Mouse (Mus musculus) cerebellum, adult 9-10 months (tissue): ENCODE data around the gene Immp2l.
A peak's percentile ranks its signal among the peaks of the same experiment; 100 is the strongest.

Experiments used
- DNase-seq: peaks from one replicate; pipeline ENCODE4 v3.0.0; 2022

Gene Immp2l

DNA sequence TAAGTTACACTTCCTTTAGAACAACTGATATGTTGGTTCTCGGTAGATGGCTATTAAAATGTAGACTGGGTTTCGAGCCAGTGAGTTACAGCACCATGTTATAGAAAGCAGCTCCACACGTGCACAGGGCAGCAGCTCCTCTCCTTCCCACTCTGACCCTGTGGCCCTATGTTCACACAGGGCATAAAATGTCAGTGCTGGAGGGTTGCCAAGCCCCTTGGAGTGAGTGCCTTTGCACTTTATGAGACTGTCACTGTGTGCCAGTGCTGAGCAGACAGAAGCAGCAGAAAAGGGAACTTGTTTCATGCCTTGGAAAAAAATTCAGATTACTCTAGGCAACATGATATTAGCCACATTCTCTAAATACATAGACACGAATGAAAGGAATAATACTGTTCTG is 414.6 kb downstream of the Immp2l start:
- peak; percentile 31 for DNase-seq

GRCm38 (mm10) chr12:41468374-41468991 is 444.6 kb downstream of the Immp2l start:
- DNase-seq: no peak

GRCm38 (mm10) chr12:41469096-41469801 is 445.4 kb downstream of the Immp2l start:
- no peak for DNase-seq

DNA sequence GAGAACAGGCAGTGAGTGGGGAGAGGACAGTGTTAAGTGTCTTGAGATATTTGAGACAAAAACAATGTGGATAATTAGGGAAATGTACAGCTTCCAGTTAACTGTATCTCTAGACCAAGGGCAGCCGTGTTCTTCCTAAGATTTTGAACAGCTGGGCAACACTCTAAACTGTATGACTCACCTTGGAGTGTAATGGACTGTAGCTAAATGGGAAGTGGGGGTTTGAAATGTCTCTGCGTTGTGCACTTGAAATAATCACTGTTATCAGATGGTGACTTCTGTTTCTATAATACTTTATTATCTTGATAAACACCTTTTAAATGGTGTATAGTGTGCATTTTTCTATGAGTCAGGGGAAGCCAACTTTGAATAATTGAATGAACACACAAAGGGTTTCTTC is 457.6 kb downstream of the Immp2l start:
- DNase-seq: no peak

GRCm38 (mm10) chr12:41483091-41483592 is 459.3 kb downstream of the Immp2l start:
- peak; percentile 39 for DNase-seq

DNA sequence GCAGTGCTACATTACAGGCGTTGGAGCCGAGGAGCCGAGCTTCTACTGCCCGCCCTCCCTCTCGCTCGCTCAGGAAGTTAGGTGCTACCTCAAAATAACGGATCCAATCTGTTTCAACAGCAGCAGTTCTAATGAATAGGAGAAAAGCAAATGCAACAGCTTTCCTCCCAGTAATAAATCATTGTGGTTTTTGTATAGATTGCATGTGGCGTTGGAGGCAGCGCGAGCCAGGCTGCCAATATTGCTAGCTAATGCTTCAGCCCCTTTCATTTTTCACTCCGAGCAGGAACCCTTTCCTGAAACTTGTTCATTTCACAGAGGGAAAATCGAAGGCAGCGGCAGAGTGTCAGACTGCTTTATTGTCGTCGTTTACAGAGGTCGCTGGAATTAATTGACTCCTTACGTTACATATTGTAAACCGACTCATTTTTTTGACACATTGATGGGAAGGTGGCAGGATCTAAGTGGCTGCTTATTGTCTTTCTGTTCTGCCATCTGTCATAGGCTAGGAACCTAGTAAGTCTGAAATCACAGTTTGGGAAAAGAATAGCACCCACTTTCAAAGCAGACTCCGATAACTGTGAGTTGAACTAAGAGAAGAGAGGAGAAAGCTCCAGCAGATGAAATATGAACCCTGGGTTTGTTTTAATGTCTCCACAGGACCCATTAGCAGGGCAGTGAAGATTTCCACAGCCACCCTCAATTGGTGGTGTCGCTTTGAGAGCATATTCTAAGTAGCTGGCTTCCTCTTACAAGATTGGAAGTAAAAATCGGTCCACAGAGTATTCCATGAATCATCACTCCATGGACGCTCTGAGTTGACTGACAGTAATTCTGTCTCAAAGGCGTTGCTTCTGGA is 459.9 kb downstream of the Immp2l start:
- peak; percentile 44 for DNase-seq

- DNase-seq: peak; percentile 53
Measured at GRCm38 (mm10) chr12:41484689-41485511, 461.0 kb downstream of the Immp2l start.

DNA sequence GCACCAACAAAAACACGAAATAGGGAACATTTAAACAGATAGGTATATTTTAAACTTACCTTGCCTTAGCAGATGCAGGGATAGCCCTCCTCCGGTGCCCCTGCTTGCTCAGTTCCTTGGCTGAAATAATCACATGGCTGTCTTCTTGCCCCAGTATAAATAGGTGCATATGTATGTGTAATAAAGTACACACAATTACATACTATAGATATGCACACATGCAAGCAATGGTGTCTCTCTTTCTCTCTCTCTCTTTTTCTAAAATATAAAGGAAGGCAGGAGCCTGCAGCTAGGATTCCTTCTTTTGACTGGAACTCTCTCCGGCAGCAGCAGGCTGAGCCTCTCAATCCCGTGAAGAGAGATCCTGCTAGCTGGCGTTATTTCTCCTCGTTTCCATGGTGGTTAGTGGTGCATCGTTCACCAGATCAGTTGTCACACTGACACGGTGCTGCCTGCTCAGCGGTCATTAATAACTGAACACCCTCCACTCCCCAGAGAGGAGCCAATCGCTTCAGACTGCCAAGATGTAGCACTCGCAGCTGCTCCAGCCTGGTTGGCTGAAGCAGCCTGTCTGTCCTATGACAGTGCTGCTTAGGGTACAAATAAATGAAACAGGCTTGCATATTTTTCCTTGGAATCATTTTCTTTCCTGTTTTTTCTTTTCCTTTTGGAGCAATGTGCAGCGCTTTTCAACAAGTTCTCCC is 461.8 kb downstream of the Immp2l start:
- DNase-seq: peak; percentile 83

GRCm38 (mm10) chr12:41486331-41486730 is 462.4 kb downstream of the Immp2l start, which contains the start of gene Lrrn3:
Lrrn3 (minus strand) TSS chr12:41486431.
- DNase-seq: no peak

DNA sequence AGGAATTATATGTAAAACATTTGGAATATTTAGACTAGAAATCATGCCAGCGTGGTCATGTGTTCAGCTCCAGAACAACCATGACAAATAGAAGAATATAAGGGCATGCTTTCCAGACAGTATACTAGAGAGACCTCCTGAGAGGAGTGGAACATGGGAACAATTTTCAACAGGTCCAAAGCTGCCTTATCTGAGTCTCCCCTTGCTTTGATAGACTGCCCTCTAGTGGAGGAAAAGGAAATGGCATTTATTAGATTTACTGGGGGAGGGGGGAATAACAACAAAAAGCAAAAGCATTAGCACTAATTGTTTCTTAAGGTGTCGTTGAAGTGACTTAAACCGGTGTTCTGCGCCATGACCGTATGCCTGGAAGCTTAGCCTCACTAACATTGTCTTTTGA is 463.1 kb downstream of the Immp2l start:
- DNase-seq: peak; percentile 88

GRCm38 (mm10) chr12:41494620-41495019 is 470.7 kb downstream of the Immp2l start:
- DNase-seq: no peak

DNA sequence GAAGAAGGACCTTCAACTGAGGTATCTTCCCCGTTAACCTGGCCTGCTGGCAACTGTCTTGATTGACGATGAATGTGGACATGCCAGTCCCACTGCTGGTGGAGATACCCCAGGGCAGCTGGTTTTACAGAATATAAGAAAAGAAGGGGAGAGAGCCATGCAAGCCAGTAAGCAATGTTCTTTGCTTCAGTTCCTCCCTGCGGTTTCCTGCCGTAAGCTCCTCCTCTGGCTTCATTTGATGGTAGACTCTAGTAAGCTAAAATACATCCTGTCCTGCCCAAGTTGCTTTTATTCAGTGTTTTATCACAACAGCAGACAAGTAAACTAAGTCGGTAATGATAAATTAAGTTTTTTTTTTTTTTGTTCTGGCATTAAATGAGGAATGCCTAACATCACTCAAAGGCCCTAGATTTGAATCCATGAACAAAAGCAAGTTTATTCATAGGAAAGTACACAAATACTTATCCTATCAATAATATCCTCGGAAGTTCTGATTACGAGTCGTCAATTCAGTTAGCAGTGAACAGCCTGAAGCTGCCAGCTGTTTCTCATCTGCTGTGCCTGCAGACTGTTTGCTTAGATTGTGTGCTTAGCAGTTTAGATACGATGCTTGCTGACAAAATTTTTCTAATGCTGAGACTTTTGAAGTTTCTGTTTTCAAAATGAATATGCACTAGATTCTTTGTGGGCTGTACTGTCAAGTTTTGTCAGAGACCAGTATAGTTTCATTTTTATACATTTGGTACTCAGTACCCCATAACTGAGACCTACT is 476.3 kb downstream of the Immp2l start:
- no peak for DNase-seq

DNA sequence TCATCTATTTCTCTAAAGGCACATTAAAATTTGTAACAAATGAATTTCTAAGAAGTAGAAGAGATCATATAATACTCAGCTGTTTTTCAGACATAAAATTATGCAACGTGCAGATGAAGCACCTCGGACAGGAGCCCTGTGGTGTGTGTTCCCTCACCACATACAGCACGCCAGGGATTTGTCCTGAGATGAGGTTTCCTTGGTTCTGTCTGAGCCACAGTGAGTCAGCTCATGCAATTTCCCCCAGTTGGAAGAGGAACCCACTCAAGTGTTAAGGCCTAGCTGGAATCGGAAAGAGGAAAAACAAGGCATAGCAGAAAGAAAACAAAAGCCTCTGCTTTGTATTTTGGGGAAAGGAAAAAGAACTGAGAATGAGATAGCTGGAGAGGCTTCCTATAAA is 484.7 kb downstream of the Immp2l start:
- no peak for DNase-seq

GRCm38 (mm10) chr12:41510588-41510987 is 486.7 kb downstream of the Immp2l start:
- no peak for DNase-seq

- DNase-seq: no peak
Measured at GRCm38 (mm10) chr12:41518897-41519296, 495.0 kb downstream of the Immp2l start.

GRCm38 (mm10) chr12:41520326-41520725 is 496.4 kb downstream of the Immp2l start:
- no peak for DNase-seq

- no peak for DNase-seq
Measured at GRCm38 (mm10) chr12:41521671-41522070, 497.8 kb downstream of the Immp2l start.

GRCm38 (mm10) chr12:41526688-41527087 is 502.8 kb downstream of the Immp2l start:
- no peak for DNase-seq

DNA sequence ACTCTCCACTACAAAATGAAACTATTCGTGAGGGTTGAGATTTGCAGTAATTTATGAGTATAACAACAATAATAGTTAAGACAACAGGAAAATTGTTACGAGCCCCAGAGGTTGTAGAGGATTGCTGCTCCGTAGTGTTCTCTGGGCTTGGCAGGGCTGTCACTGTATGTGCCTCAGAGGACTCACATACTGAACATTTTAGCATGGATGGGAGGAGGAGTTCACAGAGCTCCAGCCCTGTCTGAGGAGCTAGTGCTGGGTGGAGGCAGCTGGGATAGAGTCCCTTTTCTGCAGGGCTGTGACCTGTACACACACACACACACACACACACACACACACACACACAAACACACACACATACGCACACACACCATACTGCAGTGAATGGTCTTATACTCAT is 504.5 kb downstream of the Immp2l start:
- no peak for DNase-seq

DNA sequence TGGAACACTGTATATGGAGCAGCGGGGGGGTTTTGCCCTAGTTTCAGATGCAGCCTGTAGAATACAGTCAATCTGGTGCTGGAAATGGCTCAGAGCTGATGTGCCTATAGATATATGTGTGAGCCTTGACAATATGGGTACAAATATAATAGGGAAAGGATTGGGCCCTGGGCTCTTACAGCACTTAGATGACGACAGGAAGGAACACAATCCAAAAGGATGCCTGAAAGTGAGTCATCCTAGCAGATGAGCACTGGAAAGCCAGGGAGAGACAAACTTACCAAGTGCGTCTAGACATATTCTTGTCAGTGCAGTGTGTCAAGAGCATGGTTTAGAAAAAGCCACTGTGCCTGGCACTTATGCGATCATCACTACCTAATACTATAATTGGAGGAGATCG is 516.1 kb downstream of the Immp2l start:
- no peak for DNase-seq

- DNase-seq: no peak
Measured at GRCm38 (mm10) chr12:41551578-41551977, 527.7 kb downstream of the Immp2l start.
